Comparison of ENCODE assay signal across 17 mouse cellular contexts in genomic region chr15:9454198-9454597, GRCm38 (mm10). TPM values are rescaled to one million over a fixed set of nuclear protein-coding genes. Genes with fewer than 3 reads are reported as not detected.
DNase-seq lines count a peak whose midpoint lies in the region; ATAC-seq and TF ChIP-seq lines count a peak whose summit lies in the region.
"Had no signal": no experiment of that assay in that cellular context is flagged by ENCODE, and none has a peak within 500 bp of the region (broad histone marks: within the 10 kb centered on the region; RNA-seq: fewer than 3 reads in every experiment).

No protein-coding gene starts in this region.

- no peak overlapping the region for H3K9ac ChIP-seq in midbrain, postnatal 0 days (replicated peaks; ENCODE audit: low read length, poor library complexity, severe bottlenecking)
- no peak overlapping the region for H3K9ac ChIP-seq in midbrain, embryonic 13.5 days (replicated peaks)
- no peak overlapping the region for H3K9ac ChIP-seq in kidney, embryonic 16.5 days (replicated peaks; ENCODE audit: low read length)
- H3K9ac ChIP-seq: liver, embryonic 14.5 days; midbrain, embryonic 12.5 days had no signal

- peak; percentile 42 for DNase-seq in adrenal gland, postnatal 10 days
- no peak for DNase-seq in adrenal gland, adult 18-20 months (ENCODE audit: low spot score in 2 of 2)
- DNase-seq in heart, adult 18-20 months, result peak; percentile 9 to 14
- DNase-seq in heart, adult 9 months (ENCODE audit: low spot score in 2 of 2), result no peak
- peak; percentile 38 for DNase-seq in midbrain, postnatal 0 days (ENCODE audit: low spot score)
- DNase-seq in gastrocnemius, postnatal 36 days, result peak; percentile 11 to 19
- DNase-seq: cerebellum, adult 9-10 months; kidney, postnatal 36 days; layer of hippocampus, postnatal 36 days; right cerebral cortex, postnatal 4 days; thymus, postnatal 36 days had no signal

- WGBS in midbrain, postnatal 0 days, result 77% methylated on average over 4 of the region's 4 CpGs
- 83% methylated on average over 4 of the region's 4 CpGs for WGBS in midbrain, embryonic 13.5 days
- 77% methylated on average over 4 of the region's 4 CpGs for WGBS in kidney, embryonic 16.5 days

- H3K36me3 ChIP-seq in midbrain, postnatal 0 days (ENCODE audit: insufficient read depth, low read length), result no peaks in the 10 kb centered on the region; the same call in 1 of the 2 replicates
- H3K36me3 ChIP-seq in midbrain, embryonic 13.5 days, result no peaks in the 10 kb centered on the region
- no peaks in the 10 kb centered on the region for H3K36me3 ChIP-seq in kidney, embryonic 16.5 days (ENCODE audit: insufficient read depth, low read length)
- H3K36me3 ChIP-seq: hindbrain, embryonic 10.5 days; midbrain, embryonic 12.5 days had no signal

- TF ChIP-seq CTCF in midbrain, postnatal 0 days (IDR thresholded peaks at IDR 0.05), result no peak

- no peak overlapping the region for H3K4me2 ChIP-seq in midbrain, postnatal 0 days (ENCODE audit: low read depth, low read length, poor library complexity, severe bottlenecking)
- no peak overlapping the region for H3K4me2 ChIP-seq in midbrain, embryonic 13.5 days (replicated peaks)
- no peak overlapping the region for H3K4me2 ChIP-seq in kidney, embryonic 16.5 days (replicated peaks; ENCODE audit: low read depth, low read length)
- H3K4me2 ChIP-seq: midbrain, embryonic 12.5 days had no signal

- ATAC-seq in midbrain, postnatal 0 days (ENCODE audit: low FRiP score), result no peak
- no peak for ATAC-seq in midbrain, embryonic 13.5 days
- ATAC-seq in kidney, embryonic 16.5 days (ENCODE audit: low FRiP score, low TSS enrichment), result no peak
- ATAC-seq: intestine, postnatal 0 days had no signal

- H3K27ac ChIP-seq in midbrain, postnatal 0 days (ENCODE audit: low read depth, low read length), result no peak overlapping the region
- no peak overlapping the region for H3K27ac ChIP-seq in midbrain, embryonic 13.5 days
- H3K27ac ChIP-seq in kidney, embryonic 16.5 days (ENCODE audit: low read length), result no peak overlapping the region
- H3K27ac ChIP-seq: hindbrain, embryonic 10.5 days; liver, embryonic 14.5 days; midbrain, embryonic 12.5 days had no signal

- intact Hi-C loops in gastrocnemius, postnatal 36 days (cut with DNase I), result no loop called here

- no peak overlapping the region for H3K4me3 ChIP-seq in midbrain, postnatal 0 days (ENCODE audit: low read depth, low read length)
- no peak overlapping the region for H3K4me3 ChIP-seq in midbrain, embryonic 13.5 days (replicated peaks)
- no peak overlapping the region for H3K4me3 ChIP-seq in kidney, embryonic 16.5 days (ENCODE audit: low read length)
- H3K4me3 ChIP-seq: hindbrain, embryonic 10.5 days; midbrain, embryonic 12.5 days had no signal

- no peaks in the 10 kb centered on the region for H3K9me3 ChIP-seq in midbrain, postnatal 0 days (ENCODE audit: low read length)
- H3K9me3 ChIP-seq in midbrain, embryonic 13.5 days, result no peaks in the 10 kb centered on the region
- H3K9me3 ChIP-seq in kidney, embryonic 16.5 days (ENCODE audit: low read length), result no peaks in the 10 kb centered on the region
- H3K9me3 ChIP-seq: hindbrain, embryonic 10.5 days; midbrain, embryonic 12.5 days had no signal

- H3K27me3 ChIP-seq in midbrain, postnatal 0 days (ENCODE audit: insufficient read depth, low read length), result no peaks in the 10 kb centered on the region
- H3K27me3 ChIP-seq in midbrain, embryonic 13.5 days, result no peaks in the 10 kb centered on the region
- H3K27me3 ChIP-seq in kidney, embryonic 16.5 days (ENCODE audit: insufficient read depth, low read length), result no peaks in the 10 kb centered on the region
- H3K27me3 ChIP-seq: midbrain, embryonic 12.5 days had no signal

- H3K4me1 ChIP-seq in midbrain, postnatal 0 days (ENCODE audit: insufficient read depth, low read length), result no peaks in the 10 kb centered on the region
- no peaks in the 10 kb centered on the region for H3K4me1 ChIP-seq in midbrain, embryonic 13.5 days (replicated peaks)
- H3K4me1 ChIP-seq in kidney, embryonic 16.5 days (ENCODE audit: insufficient read depth, low read length), result no peaks in the 10 kb centered on the region
- H3K4me1 ChIP-seq: hindbrain, embryonic 10.5 days; midbrain, embryonic 12.5 days had no signal

RNA-seq across cellular contexts. Expression of gene Capsl, which starts 18.4 kb away (rescaled TPM):
- total RNA-seq in adrenal gland, postnatal 10 days (2021), result not detected
- total RNA-seq in adrenal gland, adult 18-20 months (2021), result not detected
- under 1 TPM in 1 of 2 experiments, not detected in 1; 0.41 TPM for total RNA-seq in heart, adult 18-20 months (2021)
- total RNA-seq in midbrain, postnatal 0 days (2014; rRNA removed), result 1.7 and 3.0 TPM in 2 replicates
- polyA plus RNA-seq in midbrain, postnatal 0 days (2015; fragmentation: Nextera tagmentation; extraction: Ambion mirVana), result 3.6 and 6.4 TPM in 2 replicates
- polyA plus RNA-seq in midbrain, embryonic 13.5 days (2015; fragmentation: Nextera tagmentation; extraction: Ambion mirVana), result 0.81 and 2.3 TPM in 2 replicates
- total RNA-seq in gastrocnemius, postnatal 36 days (2021), result not detected
- polyA plus RNA-seq in kidney, embryonic 16.5 days (2015; fragmentation: Nextera tagmentation; extraction: Ambion mirVana), result 1.3 and 1.6 TPM in 2 replicates

Comparison
In these comparisons a context has a peak if more than half of its experiments do, and no peak if none do; other contexts are left out.
1. DNase-seq: peak in adrenal gland, postnatal 10 days (single experiment), heart, adult 18-20 months (2 of 2), midbrain, postnatal 0 days (single experiment) and gastrocnemius, postnatal 36 days (2 of 2); none in adrenal gland, adult 18-20 months (0 of 2) and heart, adult 9 months (0 of 2).